Mouse (Mus musculus): ENCODE data around the gene Ptprg.

GRCm38 (mm10) chr14:12132046-12132615 is 578.8 kb downstream of the Ptprg start:
- TF ChIP-seq CTCF (IDR thresholded peaks at IDR 0.05; ENCODE audit: borderline replicate concordance, extremely low read depth, insufficient read depth, insufficient read length), result no peak
- no peak for TF ChIP-seq POLR2A (IDR thresholded peaks at IDR 0.05; ENCODE audit: borderline replicate concordance, extremely low read depth, insufficient read depth, insufficient read length, poor library complexity, severe bottlenecking)
